Mouse (Mus musculus) embryo, embryonic 11.5 days (tissue): Measurements from ENCODE around the gene Nav2.

ENCODE experiments used
- DNase-seq: peaks from one replicate; pipeline ENCODE4 v3.0.0-alpha.2; 2012; ENCODE audit warnings: low read depth, low spot score

Gene Nav2

DNA sequence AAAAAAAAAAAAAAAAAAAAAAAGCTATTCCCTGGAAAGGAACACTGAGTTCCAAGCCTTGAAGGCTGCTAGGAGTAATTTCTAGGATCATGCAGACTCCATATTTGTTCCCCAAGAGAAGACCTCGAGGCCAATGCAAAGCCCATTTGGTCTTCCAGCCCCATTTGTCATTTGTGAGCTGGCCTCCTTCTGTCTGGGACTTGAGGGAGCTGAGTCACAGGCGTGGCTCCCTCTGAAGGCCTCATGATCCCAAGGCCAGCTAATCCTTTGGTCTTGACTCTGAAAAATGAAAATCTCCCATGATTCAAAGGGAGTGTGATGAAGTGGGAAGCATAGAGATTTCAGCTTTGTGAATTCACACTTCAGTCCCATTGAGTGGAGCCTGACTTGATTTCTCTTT is 370.0 kb downstream of the Nav2 start:
- no peak for DNase-seq

GRCm38 (mm10) chr7:49280427-49280826 is 371.9 kb downstream of the Nav2 start:
- DNase-seq = no peak

DNA sequence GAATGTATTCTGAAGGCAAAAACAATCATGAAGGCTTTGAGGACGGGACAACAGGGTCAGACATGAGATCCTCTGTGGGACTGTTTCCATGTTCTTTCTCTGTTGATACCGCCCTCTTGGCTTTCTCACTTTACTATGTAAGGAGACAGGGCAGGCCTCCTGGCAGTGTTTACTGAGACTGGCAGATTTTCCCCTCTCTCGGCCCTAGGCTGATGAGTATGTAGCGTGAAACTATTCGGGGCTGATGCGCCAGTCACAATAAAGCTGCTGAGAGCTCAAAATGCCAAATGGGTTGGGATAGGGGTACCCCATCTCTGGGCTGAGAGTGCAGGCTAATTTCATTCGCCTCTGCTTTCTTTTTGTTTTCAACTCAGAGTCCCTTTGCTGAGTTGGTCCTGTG is 373.9 kb downstream of the Nav2 start:
- DNase-seq = no peak

- DNase-seq = no peak
Measured at GRCm38 (mm10) chr7:49283507-49284361, 375.2 kb downstream of the Nav2 start.

DNA sequence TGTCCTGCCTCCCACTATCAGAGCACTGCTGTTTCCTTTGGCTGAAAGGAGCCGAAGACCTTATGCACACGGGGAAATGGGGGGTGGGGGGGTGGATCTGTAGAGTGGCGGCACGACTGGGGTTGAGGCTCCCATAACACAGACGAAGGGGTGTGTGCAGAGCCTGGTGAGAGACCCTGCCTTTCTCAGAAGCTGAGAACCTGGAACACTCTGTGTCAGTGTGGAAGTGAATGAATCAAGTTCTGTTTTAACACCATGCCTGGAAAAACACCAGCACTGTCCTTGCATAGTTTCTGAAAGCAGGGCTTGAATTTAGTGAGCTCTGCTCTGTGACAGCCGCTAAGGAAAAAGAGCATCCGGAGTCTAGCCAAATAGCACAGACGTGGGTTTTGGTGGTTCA is 379.7 kb downstream of the Nav2 start:
- no peak for DNase-seq

DNA sequence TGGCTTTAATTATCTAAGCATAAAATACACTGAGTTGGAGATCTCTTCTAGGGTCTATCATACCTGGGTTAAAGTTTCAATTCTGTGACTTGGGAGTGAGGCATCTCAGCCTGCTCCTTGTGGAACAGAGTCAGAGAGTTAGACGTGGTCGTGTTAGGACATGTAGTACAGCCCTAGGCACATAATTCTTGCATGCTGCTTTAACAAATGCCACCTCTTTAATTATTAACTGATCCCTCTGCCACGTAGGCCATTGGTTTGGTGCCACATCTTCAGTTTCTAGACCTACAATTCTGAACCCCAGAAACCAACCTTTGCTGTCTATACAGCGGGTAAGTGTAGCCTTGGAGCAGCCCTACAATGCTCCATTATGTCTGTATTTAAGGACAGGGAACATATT is 381.8 kb downstream of the Nav2 start:
- DNase-seq = no peak

DNA sequence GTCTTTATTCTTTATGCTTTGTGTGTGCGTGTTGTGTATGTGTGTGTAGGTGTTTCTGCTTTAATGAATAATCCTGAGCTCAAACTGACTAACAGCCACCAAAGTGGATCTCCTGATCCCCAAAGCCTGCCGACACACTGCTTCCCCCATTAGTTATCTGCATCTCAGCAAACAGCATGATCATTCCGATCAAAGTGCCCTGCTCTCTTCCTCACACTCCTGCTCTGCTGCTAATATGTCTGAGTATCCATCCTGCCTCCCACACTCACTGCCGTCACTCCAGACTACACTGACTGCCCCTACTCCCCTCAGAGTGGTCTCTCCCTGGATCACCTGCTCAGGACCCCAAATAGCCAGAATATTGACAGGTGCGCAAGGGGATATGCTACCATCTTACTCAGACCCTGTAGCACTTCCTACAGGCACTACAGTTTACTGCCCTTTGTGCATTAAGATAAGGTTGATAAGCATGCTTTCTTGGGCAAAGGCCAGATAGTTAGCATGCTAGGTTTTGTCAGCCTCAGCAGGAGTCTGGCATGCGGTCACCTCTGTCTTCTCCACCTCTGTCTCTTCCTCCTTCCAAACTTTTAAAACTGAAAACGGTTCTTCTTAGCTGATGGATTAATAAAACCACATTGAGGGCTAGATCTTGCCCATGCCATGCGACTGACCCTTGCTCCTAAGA is 382.8 kb downstream of the Nav2 start:
- no peak for DNase-seq

- DNase-seq = no peak
Measured at GRCm38 (mm10) chr7:49297148-49297547, 388.6 kb downstream of the Nav2 start.

GRCm38 (mm10) chr7:49298431-49298839 is 389.9 kb downstream of the Nav2 start:
- DNase-seq = no peak

GRCm38 (mm10) chr7:49301487-49301886 is 393.0 kb downstream of the Nav2 start:
- DNase-seq = no peak

- no peak for DNase-seq
Measured at GRCm38 (mm10) chr7:49303600-49304411, 395.3 kb downstream of the Nav2 start.

DNA sequence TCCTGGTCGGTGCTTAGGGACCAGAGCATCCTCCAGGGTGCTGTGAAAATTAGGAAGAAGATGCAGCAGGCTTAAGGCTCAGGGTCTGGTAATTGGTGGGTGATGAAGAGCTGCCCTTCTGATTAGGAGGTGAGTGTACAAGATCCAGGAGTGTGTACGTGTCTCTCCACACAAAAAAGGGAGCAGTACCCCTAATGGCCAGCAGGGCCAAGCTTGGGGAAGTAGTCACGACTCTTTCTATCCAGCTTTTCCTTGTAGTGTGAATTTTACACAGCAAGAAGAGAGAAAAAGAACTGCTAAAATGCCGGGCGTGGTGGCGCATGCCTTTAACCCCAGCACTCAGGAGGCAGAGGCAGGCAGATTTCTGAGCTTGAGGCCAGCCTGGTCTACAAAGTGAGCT is 399.2 kb downstream of the Nav2 start:
- DNase-seq = no peak

DNA sequence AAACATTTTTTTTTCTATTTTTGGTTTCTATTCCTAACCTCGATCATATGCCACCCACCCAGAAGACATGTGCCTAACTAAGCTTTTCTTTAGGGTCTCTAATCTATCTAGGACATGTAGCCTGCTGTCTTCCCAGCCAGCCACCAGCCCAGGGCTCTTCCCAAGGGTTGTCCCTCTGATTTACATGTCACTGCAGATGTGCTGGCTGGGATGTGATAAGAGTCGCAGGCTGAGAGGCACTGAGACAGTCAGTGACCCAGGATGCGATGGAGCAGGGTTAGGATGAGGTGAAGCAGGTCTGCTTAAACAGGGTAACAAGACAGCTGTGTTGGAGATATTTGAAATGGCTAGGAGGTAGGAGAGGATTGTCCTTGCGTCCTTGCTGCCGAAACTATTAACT is 401.2 kb downstream of the Nav2 start:
- DNase-seq = no peak

DNA sequence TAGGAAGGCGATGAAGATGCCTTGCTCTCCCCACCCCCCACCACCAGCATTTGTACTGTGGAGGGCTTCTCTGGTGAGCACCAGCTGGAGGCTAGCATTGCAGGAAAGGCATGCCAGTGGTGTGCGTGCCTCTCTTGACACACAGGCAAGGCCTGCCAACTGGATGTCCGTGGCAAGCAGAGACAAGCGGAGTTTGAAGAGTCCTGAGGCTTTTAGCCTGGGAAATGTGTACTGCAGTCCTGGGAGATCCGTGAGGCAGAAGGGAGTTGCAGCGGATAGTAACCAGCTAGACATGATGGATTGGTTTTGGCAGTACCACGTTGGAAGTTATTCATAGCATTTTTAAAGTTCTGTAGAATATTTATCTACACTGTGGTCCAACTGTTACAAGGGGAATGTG is 405.4 kb downstream of the Nav2 start:
- no peak for DNase-seq

- no peak for DNase-seq
Measured at GRCm38 (mm10) chr7:49315033-49315432, 406.5 kb downstream of the Nav2 start.

- no peak for DNase-seq
Measured at GRCm38 (mm10) chr7:49316600-49316999, 408.1 kb downstream of the Nav2 start.

DNA sequence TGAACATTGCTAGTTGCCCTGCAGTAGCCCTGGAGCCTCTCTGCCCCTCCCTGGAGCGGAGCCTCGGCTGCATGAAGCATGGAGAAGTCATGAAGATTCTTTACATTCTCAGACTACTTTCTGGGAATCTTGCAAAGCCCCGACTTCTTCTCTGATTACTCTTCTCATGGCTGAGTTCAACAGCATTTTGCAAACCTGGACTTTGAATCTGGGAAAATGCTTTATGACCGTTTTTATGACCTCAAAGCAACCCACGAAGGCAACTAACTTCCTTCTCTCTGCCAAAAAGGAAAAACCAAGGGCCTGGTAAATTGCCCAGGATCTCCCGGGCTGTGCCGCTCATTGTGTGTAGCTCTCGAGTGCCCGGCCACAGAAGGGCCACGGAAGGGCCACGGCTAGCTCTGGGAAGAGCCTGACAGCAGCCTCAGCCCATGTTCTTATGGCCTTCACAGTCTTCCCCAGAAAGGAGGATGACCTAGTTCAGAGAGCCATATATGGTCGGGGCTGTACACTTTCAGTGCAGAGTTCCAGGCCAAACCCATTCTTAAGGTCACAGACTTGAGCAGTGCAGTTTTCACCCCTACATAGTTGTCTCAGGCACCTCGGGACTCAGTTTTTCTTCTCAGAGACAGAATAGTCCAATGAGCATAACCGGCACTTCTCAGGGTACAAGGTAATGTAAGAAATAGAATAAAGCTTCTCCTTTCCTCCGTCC is 409.8 kb downstream of the Nav2 start:
- DNase-seq = no peak

- DNase-seq = no peak
Measured at GRCm38 (mm10) chr7:49318898-49319293, 410.4 kb downstream of the Nav2 start.

- no peak for DNase-seq
Measured at GRCm38 (mm10) chr7:49319981-49320380, 411.5 kb downstream of the Nav2 start.

GRCm38 (mm10) chr7:49321124-49321531 is 412.6 kb downstream of the Nav2 start:
- no peak for DNase-seq

DNA sequence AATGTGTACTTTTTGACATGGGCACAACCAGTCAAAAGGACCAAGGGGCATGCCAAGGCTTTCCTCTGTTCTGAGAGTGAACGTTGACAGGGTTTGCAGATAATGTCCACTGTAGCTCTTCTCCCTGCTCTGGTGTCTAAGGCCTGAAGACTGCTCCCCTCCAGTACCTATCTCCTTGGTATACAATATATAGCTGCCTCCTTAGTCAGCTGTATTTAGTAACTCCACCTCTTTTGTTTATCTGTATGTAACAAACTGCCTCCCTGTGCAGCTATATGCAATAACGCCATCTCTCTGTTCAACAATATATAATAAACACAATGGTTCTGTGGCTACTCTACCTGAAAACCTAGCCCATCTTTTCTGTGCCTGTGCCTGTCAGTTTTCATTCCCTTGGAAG is 413.7 kb downstream of the Nav2 start:
- no peak for DNase-seq

- DNase-seq = no peak
Measured at GRCm38 (mm10) chr7:49324575-49324974, 416.1 kb downstream of the Nav2 start.
